Mouse (Mus musculus) bone marrow, adult 2 months (tissue): Measurements from ENCODE around the gene Arhgef6. TPM values are rescaled to one million over a fixed set of nuclear protein-coding genes. Genes with fewer than 3 reads are reported as not detected.
A peak's percentile ranks its signal among the peaks of the same experiment; 100 is the strongest.

Experiments
- H3K27ac ChIP-seq: fragments of 200-500 bp; 2 replicates; pipeline ENCODE4 v1.5.1; 2012; ENCODE audit warnings: low read depth, mild to moderate bottlenecking, control low read depth, inconsistent platforms, low read length; ENCODE audit not compliant: control insufficient read depth, poor library complexity, insufficient read depth
- H3K4me1 ChIP-seq: fragments of 200-500 bp; 2 replicates; pipeline ENCODE4 v1.6.1; 2011; ENCODE audit warnings: low read length; ENCODE audit not compliant: control insufficient read depth, insufficient read depth
- H3K4me3 ChIP-seq: fragments of 200-500 bp; replicated peaks from 2 replicates; pipeline ENCODE3; 2011; ENCODE audit warnings: mild to moderate bottlenecking, low read depth, low read length, control low read depth; ENCODE audit not compliant: control insufficient read depth
- CTCF ChIP-seq: fragments of 200-500 bp; IDR thresholded peaks from 2 replicates; pipeline ENCODE4 v1.5.1; 2011; ENCODE audit warnings: low read length, control low read depth; ENCODE audit not compliant: control insufficient read depth, insufficient read depth
- POLR2A ChIP-seq: fragments of 200-500 bp; IDR thresholded peaks from 2 replicates; pipeline ENCODE4 v1.6.1; 2011; ENCODE audit warnings: low read depth, mild to moderate bottlenecking, control low read depth, low read length, borderline replicate concordance; ENCODE audit not compliant: control insufficient read depth
- WGBS: fragments of 180-500 bp; shearing (Covaris S2); methylation state at CpG from one replicate; pipeline ENCODE4 v1.1.7; 2018; 5-methylcytosine and 5-hydroxymethylcytosine counted together
- polyA plus RNA-seq: library from polyadenylated mRNA; stranded (reverse); fragments of >200 nt; gene quantifications from 2 replicates; pipeline ENCODE4 v1.2.4, GENCODE M21; 2011; ENCODE audit warnings: low replicate concordance; ENCODE audit not compliant: missing spikeins, insufficient read depth, insufficient read length

Gene Arhgef6
- polyA plus RNA-seq, 1 experiment, result 30.7 TPM

GRCm38 (mm10) chrX:57286281-57286680 is 52.2 kb downstream of the Arhgef6 start:
- no peaks in the 10 kb centered on the region for H3K4me1 ChIP-seq
- TF ChIP-seq CTCF, result no peak
- no peak for TF ChIP-seq POLR2A
- 83% methylated on average over 9 of the region's 9 CpGs for WGBS
- no peak overlapping the region for H3K4me3 ChIP-seq
- H3K27ac ChIP-seq, result no peak overlapping the region

GRCm38 (mm10) chrX:57282184-57282583 is 56.3 kb downstream of the Arhgef6 start:
- H3K4me3 ChIP-seq, result no peak overlapping the region
- no peaks in the 10 kb centered on the region for H3K4me1 ChIP-seq
- TF ChIP-seq CTCF, result no peak
- TF ChIP-seq POLR2A, result no peak
- H3K27ac ChIP-seq, result no peak overlapping the region
- 83% methylated on average over 3 of the region's 3 CpGs for WGBS

GRCm38 (mm10) chrX:57277560-57278335 is 60.8 kb downstream of the Arhgef6 start:
- 40% methylated on average over 6 of the region's 6 CpGs for WGBS
- TF ChIP-seq CTCF (no peak), POLR2A (no peak)
- Histone ChIP-seq H3K27ac (no peak overlapping the region), H3K4me1 (no peaks in the 10 kb centered on the region), H3K4me3 (no peak overlapping the region)

GRCm38 (mm10) chrX:57263515-57263914 is 75.0 kb downstream of the Arhgef6 start:
- H3K4me1 ChIP-seq, result no peaks in the 10 kb centered on the region
- no peak overlapping the region for H3K27ac ChIP-seq
- TF ChIP-seq POLR2A (no peak), CTCF (no peak)
- WGBS, result 49% methylated on average over 4 of the region's 4 CpGs
- no peak overlapping the region for H3K4me3 ChIP-seq

- WGBS, result 83% methylated on average over 2 of the region's 2 CpGs
These were observed 77.8 kb downstream of the Arhgef6 start for GRCm38 (mm10) chrX:57260744-57261143.

GRCm38 (mm10) chrX:57253329-57254055 is 85.0 kb downstream of the Arhgef6 start:
- WGBS, result 69% methylated on average over 7 of the region's 7 CpGs
- Histone ChIP-seq H3K27ac (no peak overlapping the region), H3K4me1 (no peaks in the 10 kb centered on the region), H3K4me3 (no peak overlapping the region)
- TF ChIP-seq CTCF (no peak), POLR2A (no peak)

More at GRCm38 (mm10) chrX:57260744-57261143, 77.8 kb downstream of the Arhgef6 start:
- H3K4me1 ChIP-seq, result no peaks in the 10 kb centered on the region
- no peak overlapping the region for H3K4me3 ChIP-seq
- TF ChIP-seq CTCF, result no peak
- TF ChIP-seq POLR2A, result no peak
- no peak overlapping the region for H3K27ac ChIP-seq

- no peak overlapping the region for H3K4me3 ChIP-seq
- no peak for TF ChIP-seq CTCF
- no peak for TF ChIP-seq POLR2A
- 69% methylated on average over 3 of the region's 3 CpGs for WGBS
- no peaks in the 10 kb centered on the region for H3K4me1 ChIP-seq
- H3K27ac ChIP-seq, result no peak overlapping the region
These were observed 100.0 kb downstream of the Arhgef6 start for GRCm38 (mm10) chrX:57238572-57238971.

GRCm38 (mm10) chrX:57235982-57236381 is 102.5 kb downstream of the Arhgef6 start:
- Histone ChIP-seq H3K4me1 (no peaks in the 10 kb centered on the region), H3K27ac (no peak overlapping the region), H3K4me3 (no peak overlapping the region)
- 76% methylated on average over 4 of the region's 4 CpGs for WGBS
- TF ChIP-seq CTCF (peak; percentile 23; the same call in 1 of the 2 replicates), POLR2A (no peak)

- TF ChIP-seq POLR2A (no peak), CTCF (no peak)
- no peak overlapping the region for H3K4me3 ChIP-seq
- no peaks in the 10 kb centered on the region for H3K4me1 ChIP-seq
- 57% methylated on average over 2 of the region's 2 CpGs for WGBS
- no peak overlapping the region for H3K27ac ChIP-seq
These were observed 104.9 kb downstream of the Arhgef6 start for GRCm38 (mm10) chrX:57233596-57233995.
